Mouse (Mus musculus) macrophage (primary cell): ENCODE results near the gene 4930550C14Rik. TPM values are rescaled to one million over a fixed set of nuclear protein-coding genes. Genes with fewer than 3 reads are reported as not detected.

ENCODE experiments used
- H3K27ac ChIP-seq: fragments of 350-480 bp; formaldehyde crosslinking; 2 replicates; pipeline ENCODE4 v1.9.0; 2021
- H3K36me3 ChIP-seq: fragments of 350-480 bp; formaldehyde crosslinking; 2 replicates; pipeline ENCODE4 v1.9.0; 2021; ENCODE audit errors: inconsistent target
- H3K4me3 ChIP-seq: fragments of 350-480 bp; formaldehyde crosslinking; 2 replicates; pipeline ENCODE4 v1.9.0; 2021; ENCODE audit errors: inconsistent target
- H3K79me2 ChIP-seq: fragments of 350-480 bp; formaldehyde crosslinking; 2 replicates; pipeline ENCODE4 v1.9.0; 2021; ENCODE audit errors: inconsistent target
- WGBS: methylation state at CpG from one replicate; pipeline ENCODE4 v1.1.7; 2026; ENCODE audit warnings: inconsistent platforms; ENCODE audit not compliant: missing documents; 5-methylcytosine and 5-hydroxymethylcytosine counted together
- polyA plus RNA-seq: library from polyadenylated mRNA; stranded (reverse); fragments of 250-400 nt; gene quantifications from 3 replicates; pipeline ENCODE4 v1.2.4, GENCODE M21; 2018; ENCODE audit warnings: inconsistent platforms
- total RNA-seq, 78 experiments: library from RNA; depleted of rRNA; stranded (reverse); fragments of 250-400 nt; gene quantifications; 1 replicate in 9 of 78; 2 replicates in 24 of 78; 3 replicates in 43 of 78; 4 replicates in 2 of 78; pipeline ENCODE4 v1.2.4; 2018; ENCODE audit warnings: inconsistent platforms in 56 of 78

Gene 4930550C14Rik
- 1 to 10 TPM in 7 of 26 experiments, under 1 TPM in 4, not detected in 15; 0.84 to 2.9 (median 1.5) TPM for total RNA-seq (2018; cell fraction: chromatin; rRNA removed)
- under 1 TPM; 0.11 to 0.80 (median 0.28) TPM for total RNA-seq (2018; cell fraction: cytosol; rRNA removed)
- 1 to 10 TPM in 8 of 26 experiments, under 1 TPM in 7, not detected in 11; 0.28 to 2.0 (median 1.0) TPM for total RNA-seq (2018; cell fraction: nucleus; rRNA removed)
- polyA plus RNA-seq: 0.22 to 0.46 TPM in 2 of 3 replicates, not detected in the other

DNA sequence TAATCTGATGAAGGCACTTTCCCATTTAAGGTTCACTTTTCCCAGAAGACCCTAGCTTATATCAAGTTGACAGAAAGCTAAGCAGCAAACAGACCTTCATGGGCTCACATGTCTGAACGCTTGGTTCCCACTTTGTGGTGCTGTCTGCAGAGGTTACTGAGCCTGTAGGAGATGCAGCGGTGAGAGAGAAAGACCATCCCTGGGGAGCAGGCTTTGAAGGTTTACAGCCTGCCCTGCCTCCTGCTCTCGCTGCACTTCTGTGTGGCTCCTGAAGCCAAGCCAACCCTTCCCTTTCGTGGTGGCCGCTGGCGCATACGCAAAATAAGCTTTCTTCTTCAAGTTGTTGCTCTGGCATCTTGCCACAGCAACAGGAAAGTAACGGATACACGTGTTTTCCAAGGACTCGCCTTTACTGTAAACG lies at the start of gene 4930550C14Rik:
Gene 4930550C14Rik (plus strand): TSS at position 35 of the 421 bp plus-strand sequence.
- Histone ChIP-seq H3K27ac (no peak within 1 kb of the TSS), H3K36me3 (0 out of 2 replicates have a peak, but pooled peaks cover 5% of the 10 kb centered on the region), H3K4me3 (no peak within 1 kb of the TSS), H3K79me2 (no peaks in the 10 kb centered on the region)
- 21% methylated on average over 11 of the region's 11 CpGs for WGBS

GRCm38 (mm10) chr9:53353161-53353560 lies 49.0 kb upstream of the 4930550C14Rik start:
- WGBS: 98% methylated on average over 5 of the region's 5 CpGs
- Histone ChIP-seq H3K79me2 (no peaks in the 10 kb centered on the region), H3K36me3 (no peaks in the 10 kb centered on the region), H3K4me3 (no peak overlapping the region), H3K27ac (no peak overlapping the region)

DNA sequence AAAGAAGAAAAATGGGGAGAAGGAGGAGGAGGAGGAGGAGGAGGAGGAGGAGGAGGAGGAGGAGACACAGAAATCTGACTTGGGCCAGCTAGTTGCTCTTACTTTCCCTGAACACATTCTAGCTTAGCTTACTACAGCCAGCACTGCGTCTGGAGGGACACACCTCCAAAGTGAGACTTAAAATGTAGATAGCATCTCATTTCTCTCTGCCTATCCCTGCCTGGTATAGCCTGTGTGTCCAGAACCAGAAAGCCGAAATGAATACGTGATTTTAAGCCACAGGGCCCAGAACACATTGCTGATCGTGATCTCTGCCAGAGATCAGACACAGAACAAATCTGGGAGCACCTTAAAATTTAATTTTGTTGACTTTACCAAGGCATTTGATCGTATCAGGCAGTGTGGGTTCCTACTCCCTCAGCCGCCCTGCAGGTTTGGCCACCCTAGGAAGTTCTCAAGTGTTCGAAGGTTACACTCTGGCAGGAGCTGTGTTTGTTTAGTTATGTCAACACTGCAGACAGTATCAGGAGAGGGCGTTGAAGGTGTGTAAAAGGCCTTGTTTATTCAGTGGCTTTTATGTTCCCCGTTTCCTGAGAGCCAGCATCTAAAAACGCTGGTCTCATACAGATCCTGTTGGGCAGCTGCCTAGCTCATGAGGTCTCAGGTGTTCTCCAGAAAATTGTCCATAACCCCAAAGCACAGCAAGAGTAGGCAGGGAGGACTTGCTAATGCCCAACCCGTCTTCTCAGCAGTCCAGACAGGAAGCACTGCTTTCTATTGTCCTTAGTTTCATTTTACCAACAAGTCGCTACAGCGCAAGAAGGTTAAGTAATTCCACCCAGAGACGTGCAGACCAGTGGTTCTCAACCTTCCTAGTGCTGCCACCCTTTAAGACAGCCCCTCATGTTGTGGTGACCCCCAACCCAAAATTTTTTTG lies 45.6 kb upstream of the 4930550C14Rik start:
- H3K27ac ChIP-seq: no peak overlapping the region

GRCm38 (mm10) chr9:53371339-53371738 lies 30.8 kb upstream of the 4930550C14Rik start:
- no peaks in the 10 kb centered on the region for H3K79me2 ChIP-seq
- 73% methylated on average over 3 of the region's 3 CpGs for WGBS
- H3K36me3 ChIP-seq: no peaks in the 10 kb centered on the region
- H3K4me3 ChIP-seq: no peak overlapping the region
- no peak overlapping the region for H3K27ac ChIP-seq

More for the DNA sequence above, 45.6 kb upstream of the 4930550C14Rik start:
- Histone ChIP-seq H3K79me2 (no peaks in the 10 kb centered on the region), H3K4me3 (peak overlapping the region; percentile 4; the same call in 1 of the 2 replicates), H3K36me3 (no peaks in the 10 kb centered on the region)
- WGBS: 36% methylated on average over 14 of the region's 14 CpGs

- Histone ChIP-seq H3K79me2 (no peaks in the 10 kb centered on the region), H3K4me3 (no peak overlapping the region), H3K27ac (no peak overlapping the region), H3K36me3 (no peaks in the 10 kb centered on the region)
- 56% methylated on average over 4 of the region's 4 CpGs for WGBS
Measured at GRCm38 (mm10) chr9:53375907-53376306, 26.2 kb upstream of the 4930550C14Rik start.

- 93% methylated on average over 13 of the region's 13 CpGs for WGBS
- Histone ChIP-seq H3K4me3 (no peak overlapping the region), H3K27ac (no peak overlapping the region), H3K36me3 (no peaks in the 10 kb centered on the region), H3K79me2 (no peaks in the 10 kb centered on the region)
Measured at GRCm38 (mm10) chr9:53376820-53377219, 25.3 kb upstream of the 4930550C14Rik start.

GRCm38 (mm10) chr9:53377597-53377996 lies 24.5 kb upstream of the 4930550C14Rik start:
- Histone ChIP-seq H3K79me2 (no peaks in the 10 kb centered on the region), H3K36me3 (no peaks in the 10 kb centered on the region), H3K4me3 (no peak overlapping the region), H3K27ac (no peak overlapping the region)
- WGBS: 78% methylated on average over 5 of the region's 5 CpGs

GRCm38 (mm10) chr9:53378171-53378570 lies 24.0 kb upstream of the 4930550C14Rik start:
- WGBS: 88% methylated on average over 3 of the region's 3 CpGs
- no peaks in the 10 kb centered on the region for H3K36me3 ChIP-seq
- H3K79me2 ChIP-seq: no peaks in the 10 kb centered on the region
- no peak overlapping the region for H3K27ac ChIP-seq
- no peak overlapping the region for H3K4me3 ChIP-seq

- no peaks in the 10 kb centered on the region for H3K36me3 ChIP-seq
- no peak overlapping the region for H3K4me3 ChIP-seq
- H3K27ac ChIP-seq: no peak overlapping the region
- H3K79me2 ChIP-seq: peaks cover 7% of the 10 kb centered on the region
- 78% methylated on average over 2 of the region's 2 CpGs for WGBS
Measured at GRCm38 (mm10) chr9:53380595-53380994, 21.5 kb upstream of the 4930550C14Rik start.

- 72% methylated on average over 3 of the region's 5 CpGs for WGBS
- peaks cover 13% of the 10 kb centered on the region for H3K79me2 ChIP-seq
- H3K27ac ChIP-seq: no peak overlapping the region
- no peaks in the 10 kb centered on the region for H3K36me3 ChIP-seq
- no peak overlapping the region for H3K4me3 ChIP-seq
Measured at GRCm38 (mm10) chr9:53381113-53381615, 21.0 kb upstream of the 4930550C14Rik start.

GRCm38 (mm10) chr9:53383951-53384866 lies 17.9 kb upstream of the 4930550C14Rik start, which contains the start of gene Kdelc2:
TSS of gene Kdelc2 (plus strand) at chr9:53384025.
- no peaks in the 10 kb centered on the region for H3K36me3 ChIP-seq
- under 1% methylated on average over 72 of the region's 75 CpGs for WGBS
- H3K79me2 ChIP-seq: peaks cover 18% of the 10 kb centered on the region
- H3K27ac ChIP-seq: peak within 1 kb of the TSS; percentile 86
- peak within 1 kb of the TSS; percentile 53 for H3K4me3 ChIP-seq

DNA sequence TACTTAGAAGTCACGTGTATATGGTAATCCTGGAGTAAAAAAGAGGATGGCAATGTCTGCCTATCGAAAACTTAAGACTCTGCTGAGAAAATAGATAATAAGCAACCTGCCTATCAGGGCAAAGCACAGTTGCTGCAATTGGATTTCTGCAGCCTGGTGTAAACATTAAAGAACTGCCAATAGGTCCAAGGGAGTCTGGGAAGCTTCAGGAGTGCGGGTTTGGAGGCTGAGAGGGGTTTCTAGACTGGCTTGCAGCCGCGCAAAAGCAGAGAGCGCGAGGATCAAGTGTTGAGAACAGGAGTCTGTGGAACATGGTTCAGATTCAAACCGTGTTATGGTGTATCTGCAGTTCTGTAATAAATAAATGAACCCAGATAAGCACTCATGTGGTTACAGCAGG lies 17.3 kb upstream of the 4930550C14Rik start:
- peak overlapping the region; percentile 53 for H3K4me3 ChIP-seq
- peak overlapping the region; percentile 86 for H3K27ac ChIP-seq
- WGBS: 69% methylated on average over 8 of the region's 8 CpGs
- no peaks in the 10 kb centered on the region for H3K36me3 ChIP-seq
- peaks cover 18% of the 10 kb centered on the region for H3K79me2 ChIP-seq

GRCm38 (mm10) chr9:53387431-53387830 lies 14.7 kb upstream of the 4930550C14Rik start:
- H3K27ac ChIP-seq: peak overlapping the region; percentile 65
- no peaks in the 10 kb centered on the region for H3K36me3 ChIP-seq
- no peak overlapping the region for H3K4me3 ChIP-seq
- whole genome bisulfite sequencing: 33% methylated on average over 2 of the region's 2 CpGs
- peaks cover 18% of the 10 kb centered on the region for H3K79me2 ChIP-seq

GRCm38 (mm10) chr9:53389109-53389508 lies 13.0 kb upstream of the 4930550C14Rik start:
- no peak overlapping the region for H3K4me3 ChIP-seq
- WGBS: 93% methylated on average over 3 of the region's 3 CpGs
- H3K36me3 ChIP-seq: no peaks in the 10 kb centered on the region
- H3K79me2 ChIP-seq: peaks cover 18% of the 10 kb centered on the region
- H3K27ac ChIP-seq: no peak overlapping the region
